Mouse (Mus musculus): ENCODE data around the gene Olfr1058. TPM values are rescaled to one million over a fixed set of nuclear protein-coding genes. Genes with fewer than 3 reads are reported as not detected.
"Not testable (repeated sequence)": the region's sequence is repeated elsewhere in the genome, so short reads cannot be mapped to it uniquely, and the experiment has no call there.

Olfr1058 gene
- total RNA-seq (2021): not detected
- long read RNA-seq: 0 reads

GRCm38 (mm10) chr2:86388461-86388860, at the start of gene Olfr1058:
Olfr1058 (minus strand) TSS chr2:86388561.
- not testable (repeated sequence) for DNase-seq (ENCODE audit: low spot score in 2 of 2)

- DNase-seq (ENCODE audit: low spot score in 2 of 2): not testable (repeated sequence)
Observed at GRCm38 (mm10) chr2:86428511-86428910, 40.1 kb upstream of the Olfr1058 start.

GRCm38 (mm10) chr2:86426649-86427048, 38.3 kb upstream of the Olfr1058 start, which contains the start of gene Olfr1062:
Olfr1062 (minus strand) TSS chr2:86426749.
- DNase-seq (ENCODE audit: low spot score in 2 of 2): not testable (repeated sequence)

GRCm38 (mm10) chr2:86413950-86414349, 25.6 kb upstream of the Olfr1058 start, which contains the start of gene Olfr1061:
Olfr1061 (minus strand) TSS chr2:86414050.
- DNase-seq (ENCODE audit: low spot score in 2 of 2): no peak

GRCm38 (mm10) chr2:86395114-86395513, 6.8 kb upstream of the Olfr1058 start:
- DNase-seq (ENCODE audit: low spot score in 2 of 2): no peak

GRCm38 (mm10) chr2:86378293-86378692, 10.1 kb downstream of the Olfr1058 start, which contains the start of gene Olfr1057:
Olfr1057 (minus strand) TSS chr2:86378393.
- DNase-seq (ENCODE audit: low spot score in 2 of 2): no peak

GRCm38 (mm10) chr2:86366342-86366741, 22.0 kb downstream of the Olfr1058 start:
- DNase-seq (ENCODE audit: low spot score in 2 of 2): not testable (repeated sequence)

- no peak for DNase-seq (ENCODE audit: low spot score in 2 of 2)
Observed at GRCm38 (mm10) chr2:86362369-86362768, 26.0 kb downstream of the Olfr1058 start, which contains the start of gene Olfr1056. Olfr1056 (minus strand) TSS chr2:86362469.

- peak; percentile 13 to 60 for DNase-seq (ENCODE audit: low spot score in 2 of 2)
Observed at GRCm38 (mm10) chr2:86351751-86352150, 36.6 kb downstream of the Olfr1058 start.

- DNase-seq (ENCODE audit: low spot score in 2 of 2): no peak
Observed at GRCm38 (mm10) chr2:86350184-86350583, 38.2 kb downstream of the Olfr1058 start, which contains the start of gene Olfr1055. Olfr1055 (minus strand) TSS chr2:86350284.

GRCm38 (mm10) chr2:86335333-86335732, 53.0 kb downstream of the Olfr1058 start, which contains the start of gene Olfr1054:
Olfr1054 (minus strand) TSS chr2:86335433.
- DNase-seq (ENCODE audit: low spot score in 2 of 2): no peak

Other genes starting within 250 kb of the Olfr1058 start
- not detected for gene Olfr1040, start 241.8 kb downstream of the Olfr1058 start, total RNA-seq (2021)
- not detected for gene Olfr1042, start 226.7 kb downstream of the Olfr1058 start, total RNA-seq (2021)
- gene Olfr1043, start 221.0 kb downstream of the Olfr1058 start, total RNA-seq (2021): not detected
- gene Olfr1044, start 210.7 kb downstream of the Olfr1058 start, total RNA-seq (2021): not detected
- gene Olfr52, start 202.9 kb downstream of the Olfr1058 start, total RNA-seq (2021): not detected
- not detected for gene Olfr1045, start 185.6 kb downstream of the Olfr1058 start, total RNA-seq (2021)
- gene Olfr1046, start 169.2 kb downstream of the Olfr1058 start, total RNA-seq (2021): not detected
- not detected for gene Olfr1047, start 157.2 kb downstream of the Olfr1058 start, total RNA-seq (2021)
- not detected for gene Olfr1048, start 148.3 kb downstream of the Olfr1058 start, total RNA-seq (2021)
- not detected for gene Olfr1049, start 130.2 kb downstream of the Olfr1058 start, total RNA-seq (2021)
- not detected for gene Olfr1051, start 109.5 kb downstream of the Olfr1058 start, total RNA-seq (2021)
- gene Olfr1052, start 96.1 kb downstream of the Olfr1058 start, total RNA-seq (2021): not detected
- not detected for gene Olfr1053, start 73.3 kb downstream of the Olfr1058 start, total RNA-seq (2021)
- not detected for gene Olfr1054, start 53.1 kb downstream of the Olfr1058 start, total RNA-seq (2021)
- gene Olfr1055, start 38.3 kb downstream of the Olfr1058 start, total RNA-seq (2021): not detected
- not detected for gene Olfr1056, start 26.1 kb downstream of the Olfr1058 start, total RNA-seq (2021)
- gene Olfr1057, start 10.2 kb downstream of the Olfr1058 start, total RNA-seq (2021): not detected
- not detected for gene Olfr1061, start 25.5 kb upstream of the Olfr1058 start, total RNA-seq (2021)
- gene Olfr1062, start 38.2 kb upstream of the Olfr1058 start, total RNA-seq (2021): not detected
- gene Olfr1065, start 62.0 kb upstream of the Olfr1058 start, total RNA-seq (2021): not detected
- gene Olfr1066, start 67.7 kb upstream of the Olfr1058 start, total RNA-seq (2021): not detected
- not detected for gene Olfr228, start 98.8 kb upstream of the Olfr1058 start, total RNA-seq (2021)
- not detected for gene Olfr1076, start 119.9 kb upstream of the Olfr1058 start, total RNA-seq (2021)
- gene Olfr1079, start 153.9 kb upstream of the Olfr1058 start, total RNA-seq (2021): not detected
- not detected for gene Olfr1080, start 169.7 kb upstream of the Olfr1058 start, total RNA-seq (2021)
- gene Olfr1082, start 210.4 kb upstream of the Olfr1058 start, total RNA-seq (2021): not detected